ENCODE assay signal across 8 mouse cellular contexts in the genomic region with DNA sequence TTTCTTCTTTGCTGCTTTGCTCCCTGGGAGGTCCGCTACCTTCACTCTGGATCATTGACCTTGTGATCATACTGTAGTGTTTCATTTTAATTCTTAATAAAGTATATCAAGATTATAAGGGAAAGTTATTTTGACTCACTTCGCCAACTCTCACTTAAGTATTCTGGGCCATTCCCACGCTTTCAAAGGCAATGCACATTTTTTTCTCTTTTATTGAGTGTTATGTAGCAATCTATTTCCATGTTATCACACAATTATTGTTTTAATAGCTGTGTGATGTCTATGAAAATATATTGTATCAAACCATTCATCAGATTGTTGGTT. TPM values are rescaled to one million over a fixed set of nuclear protein-coding genes. Genes with fewer than 3 reads are reported as not detected.
DNase-seq lines count a peak whose midpoint lies in the region; ATAC-seq and TF ChIP-seq lines count a peak whose summit lies in the region.

A gene (minus strand): TSS at position 25 of the 324 bp plus-strand sequence.

- peaks cover 2 to 6% of the 10 kb centered on the region in 2 experiments; a peak in 1 of 4 replicates for H3K4me1 ChIP-seq in heart, embryonic 14.5 days (ENCODE audit: control insufficient read depth in 2 of 2, insufficient read depth in 2 of 2, low read length in 2 of 2)
- peaks cover 0 to 3% of the 10 kb centered on the region in 2 experiments; a peak in 1 of 4 replicates for H3K4me1 ChIP-seq in ES-E14 (ENCODE audit: control insufficient read depth in 2 of 2, insufficient read depth in 2 of 2, low read length in 2 of 2, poor library complexity in 1 of 2)
- peaks cover 15% of the 10 kb centered on the region for H3K4me1 ChIP-seq in forebrain, embryonic 15.5 days
- H3K4me1 ChIP-seq in limb, embryonic 14.5 days (ENCODE audit: control insufficient read depth, insufficient read depth, low read length): 0 out of 2 replicates have a peak, but pooled peaks cover 9% of the 10 kb centered on the region

- no peaks in the 10 kb centered on the region for H3K9me3 ChIP-seq in heart, embryonic 14.5 days (ENCODE audit: control insufficient read depth, low read length)
- H3K9me3 ChIP-seq in ES-E14 (ENCODE audit: control insufficient read depth, insufficient read depth, low read depth, low read length): no peaks in the 10 kb centered on the region
- H3K9me3 ChIP-seq in forebrain, embryonic 15.5 days: no peaks in the 10 kb centered on the region
- H3K9me3 ChIP-seq in limb, embryonic 14.5 days (ENCODE audit: control insufficient read depth, low read length): no peaks in the 10 kb centered on the region

- peak within 1 kb of the TSS; percentile 80 to 86 for H3K4me3 ChIP-seq in heart, embryonic 14.5 days (ENCODE audit: control insufficient read depth in 1 of 2, insufficient read depth in 1 of 2, low read depth in 1 of 2, low read length in 2 of 2)
- peak within 1 kb of the TSS; percentile 95 to 98 for H3K4me3 ChIP-seq in ES-E14 (ENCODE audit: insufficient read depth in 1 of 2, low read depth in 1 of 2, low read length in 2 of 2, poor library complexity in 1 of 2, severe bottlenecking in 1 of 2)
- peak within 1 kb of the TSS; percentile 88 for H3K4me3 ChIP-seq in forebrain, embryonic 15.5 days
- H3K4me3 ChIP-seq in limb, embryonic 14.5 days (replicated peaks; ENCODE audit: low read length): peak within 1 kb of the TSS; percentile 61

- no peaks in the 10 kb centered on the region for H3K27me3 ChIP-seq in heart, embryonic 14.5 days (ENCODE audit: control insufficient read depth, insufficient read depth, low read length)
- no peaks in the 10 kb centered on the region for H3K27me3 ChIP-seq in forebrain, embryonic 15.5 days
- no peaks in the 10 kb centered on the region for H3K27me3 ChIP-seq in limb, embryonic 14.5 days (ENCODE audit: control insufficient read depth, insufficient read depth, low read length)

- H3K9ac ChIP-seq in heart, embryonic 14.5 days (ENCODE audit: low read length): peak within 1 kb of the TSS; percentile 81
- peak within 1 kb of the TSS; percentile 90 for H3K9ac ChIP-seq in ES-E14 (ENCODE audit: insufficient read depth, low read depth, low read length, poor library complexity, severe bottlenecking)
- peak within 1 kb of the TSS; percentile 94 for H3K9ac ChIP-seq in forebrain, embryonic 15.5 days (replicated peaks)
- H3K9ac ChIP-seq in limb, embryonic 14.5 days (ENCODE audit: low read depth, low read length, severe bottlenecking): peak within 1 kb of the TSS; percentile 64

- in situ Hi-C loops in ES-E14 (cut with MboI; ENCODE audit: low sequenced_read_pairs in 2 of 2, unreplicated experiment in 2 of 2): no loop called here

- H3K4me2 ChIP-seq in heart, embryonic 14.5 days (ENCODE audit: low read length): peak within 1 kb of the TSS; percentile 91
- peak within 1 kb of the TSS; percentile 75 for H3K4me2 ChIP-seq in forebrain, embryonic 15.5 days (replicated peaks)
- H3K4me2 ChIP-seq in limb, embryonic 14.5 days (replicated peaks; ENCODE audit: low read depth, low read length, severe bottlenecking): peak within 1 kb of the TSS; percentile 76

- 35% methylated on average over 3 of the region's 3 CpGs for WGBS in heart, embryonic 14.5 days
- WGBS in forebrain, embryonic 15.5 days: 49% methylated on average over 3 of the region's 3 CpGs
- WGBS in limb, embryonic 14.5 days: 43% methylated on average over 3 of the region's 3 CpGs

- no peak for TF ChIP-seq POLR2A in limb, embryonic 14.5 days (IDR thresholded peaks at IDR 0.05; ENCODE audit: borderline replicate concordance, extremely low read depth, insufficient read depth, insufficient read length)

- H3K36me3 ChIP-seq in heart, embryonic 14.5 days (ENCODE audit: control insufficient read depth, insufficient read depth, low read length): no peaks in the 10 kb centered on the region
- no peaks in the 10 kb centered on the region for H3K36me3 ChIP-seq in ES-E14 (ENCODE audit: control insufficient read depth, insufficient read depth, low read length, poor library complexity, severe bottlenecking)
- no peaks in the 10 kb centered on the region; the same call in 1 of the 2 replicates for H3K36me3 ChIP-seq in forebrain, embryonic 15.5 days
- H3K36me3 ChIP-seq in limb, embryonic 14.5 days (ENCODE audit: control insufficient read depth, insufficient read depth, low read length): no peaks in the 10 kb centered on the region

- DNase-seq in heart, postnatal 4 days: no peak
- DNase-seq in ES-E14 (ENCODE audit: low read depth, low spot score): no peak
- no peak for DNase-seq in limb, embryonic 14.5 days (ENCODE audit: low spot score)
- DNase-seq in right cerebral cortex, postnatal 10 days (ENCODE audit: low spot score in 2 of 2): no peak
- DNase-seq in spleen, adult 18-20 months: no peak
- DNase-seq in thymus, postnatal 10 days (ENCODE audit: low spot score in 2 of 2): no peak

- H3K27ac ChIP-seq in heart, embryonic 14.5 days (replicated peaks in 1 of 2; ENCODE audit: control insufficient read depth in 1 of 2, insufficient read depth in 1 of 2, low read depth in 2 of 2, low read length in 2 of 2): peak within 1 kb of the TSS in 1 of 2 experiments; percentile 17; a peak in 2 of 4 replicates
- no peak within 1 kb of the TSS for H3K27ac ChIP-seq in ES-E14 (ENCODE audit: insufficient read depth, low read depth, low read length, poor library complexity, severe bottlenecking)
- peak within 1 kb of the TSS; percentile 80 for H3K27ac ChIP-seq in forebrain, embryonic 15.5 days (replicated peaks)
- H3K27ac ChIP-seq in limb, embryonic 14.5 days (replicated peaks; ENCODE audit: low read depth, low read length): peak within 1 kb of the TSS; percentile 30

- ATAC-seq in heart, embryonic 14.5 days (ENCODE audit: insufficient number of reproducible peaks, insufficient read depth, low FRiP score, low read depth): no peak
- no peak for ATAC-seq in forebrain, embryonic 15.5 days (replicated peaks)
- ATAC-seq in limb, embryonic 14.5 days (ENCODE audit: low FRiP score, low read depth): no peak

TF ChIP-seq in ES-E14, 5 proteins besides CTCF, POLR2A, EP300 and RAD21:
- TF ChIP-seq MAFK (IDR thresholded peaks at IDR 0.05; ENCODE audit: insufficient read depth, low read depth, low read length): no peak
- no peak for TF ChIP-seq HCFC1 (IDR thresholded peaks at IDR 0.05; ENCODE audit: borderline replicate concordance, insufficient read depth, low read length)
- TF ChIP-seq CHD2 (IDR thresholded peaks at IDR 0.05; ENCODE audit: low read depth, low read length): no peak
- no peak for TF ChIP-seq ZNF384 (IDR thresholded peaks at IDR 0.05; ENCODE audit: low read depth, low read length)
- TF ChIP-seq ZC3H11A (IDR thresholded peaks at IDR 0.05; ENCODE audit: borderline replicate concordance, low read depth, low read length): no peak

RNA-seq across cellular contexts. Expression of the gene that starts here (rescaled TPM):
- 3.6 TPM in 2 replicates for polyA plus RNA-seq in heart, embryonic 14.5 days (2014; fragmentation: Nextera tagmentation; extraction: Ambion mirVana)
- total RNA-seq in heart, postnatal 4 days (2021): 1 to 10 TPM; 3.7 to 3.8 TPM
- 4.1 and 5.5 TPM in 2 replicates for total RNA-seq in ES-E14 (2012; rRNA removed)
- 23.3 and 24.0 TPM in 2 replicates for polyA plus RNA-seq in forebrain, embryonic 15.5 days (2015; fragmentation: Nextera tagmentation; extraction: Ambion mirVana)
- 7.1 and 8.4 TPM in 2 replicates for polyA plus RNA-seq in limb, embryonic 14.5 days (2012; rRNA removed)
- polyA plus RNA-seq in limb, embryonic 14.5 days (2014; fragmentation: Nextera tagmentation; extraction: Ambion mirVana): 7.3 and 8.4 TPM in 2 replicates
